Mouse (Mus musculus): ENCODE data around the gene Mpp3.
"Not testable (repeated sequence)": the region's sequence is repeated elsewhere in the genome, so short reads cannot be mapped to it uniquely, and the experiment has no call there.

The Mpp3 gene

DNA sequence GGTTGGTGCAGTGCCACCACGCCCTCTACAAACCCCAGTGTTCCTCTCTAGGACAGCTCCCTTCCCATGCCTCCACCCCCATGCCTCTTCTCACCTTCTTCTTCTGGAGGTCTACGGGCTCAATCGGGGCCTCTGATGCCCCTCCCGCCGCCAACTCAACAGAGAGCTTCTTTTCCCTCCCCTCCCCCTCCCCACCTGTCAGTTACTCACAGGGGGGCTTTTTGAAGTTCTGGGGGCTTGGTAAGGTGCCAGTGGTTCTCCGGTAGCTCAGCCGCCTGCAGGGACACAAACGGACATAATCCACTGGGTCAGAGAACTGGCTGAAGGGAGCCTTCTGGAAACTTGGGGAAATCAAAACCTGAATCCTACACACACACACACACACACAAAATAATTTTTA is 16.8 kb downstream of the Mpp3 start:
- in situ Hi-C loops (cut with MseI, MboI) = no loop called here

DNA sequence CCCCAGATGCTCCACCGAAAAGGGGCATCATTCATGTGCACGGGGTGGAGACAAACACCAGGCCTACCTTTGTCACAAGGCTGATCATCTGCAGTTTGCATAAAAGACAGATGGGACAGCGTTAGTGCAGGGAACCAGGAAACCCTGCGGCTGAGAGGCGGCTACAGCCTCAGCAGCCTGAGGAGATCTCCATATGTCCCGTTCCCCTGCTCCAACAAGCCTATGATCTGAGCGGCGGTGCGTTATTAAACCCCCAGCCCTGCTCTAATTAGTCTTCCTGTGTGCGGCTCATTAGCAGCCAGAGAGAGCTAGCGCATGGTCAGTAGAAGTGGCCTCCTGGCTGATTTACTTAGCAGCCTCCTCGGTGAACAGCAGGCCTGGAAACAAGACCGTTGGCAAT is 18.1 kb downstream of the Mpp3 start:
- in situ Hi-C loops (cut with MseI, MboI) = no loop called here

DNA sequence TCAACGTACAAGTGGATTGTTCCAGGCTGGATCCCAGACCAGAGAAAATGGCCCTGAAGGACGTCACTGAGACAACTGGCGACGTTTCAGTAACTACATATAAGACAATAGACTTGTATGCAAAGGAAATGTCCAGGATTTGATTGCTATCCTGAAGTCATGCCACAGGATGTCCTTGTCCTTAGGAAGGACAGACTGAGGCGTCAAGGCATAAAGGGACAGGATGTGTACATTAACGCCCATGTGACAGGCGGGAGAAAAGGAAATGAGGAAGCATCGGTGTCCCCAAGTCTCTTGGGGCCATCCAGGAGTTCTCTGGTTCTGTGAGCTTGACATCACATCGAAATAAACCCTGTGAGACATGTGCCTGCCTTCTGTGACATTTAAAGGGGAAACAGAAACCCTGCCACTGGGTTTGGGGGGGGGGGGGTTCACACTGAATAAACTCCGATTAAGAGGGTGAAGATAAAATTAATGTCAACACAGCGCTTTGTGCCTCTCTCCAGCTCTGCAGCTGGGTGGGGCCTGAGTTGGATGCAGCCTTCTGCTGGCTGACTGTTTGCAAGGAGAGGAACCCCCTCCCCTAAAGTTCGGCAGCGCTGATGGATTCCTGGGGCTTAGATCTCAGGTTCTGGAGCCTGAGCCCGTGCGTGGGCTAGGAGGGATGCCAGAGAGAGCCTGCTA is 19.2 kb downstream of the Mpp3 start:
- in situ Hi-C loops (cut with MseI, MboI) = no loop called here

DNA sequence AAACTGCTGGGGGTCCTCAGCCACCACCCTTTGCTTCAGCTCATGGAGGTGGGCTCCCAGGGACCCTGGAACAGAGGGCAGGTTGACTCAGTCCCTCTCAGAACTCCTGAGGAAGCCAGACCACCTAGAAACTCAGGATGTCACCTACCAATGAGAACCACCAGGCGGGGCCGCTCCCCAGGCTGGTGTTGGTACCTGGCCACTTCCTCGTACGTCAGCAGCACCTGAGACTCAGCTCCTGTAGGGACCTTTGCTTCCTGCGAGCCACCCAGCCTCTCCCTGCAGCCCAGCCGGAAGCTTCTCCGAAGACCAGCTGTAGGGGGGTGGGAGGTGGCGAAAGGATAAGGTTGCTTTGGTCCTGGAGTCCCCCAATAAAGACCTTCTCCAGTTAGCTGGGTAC is 19.9 kb downstream of the Mpp3 start:
- in situ Hi-C loops (cut with MseI, MboI) = no loop called here

DNA sequence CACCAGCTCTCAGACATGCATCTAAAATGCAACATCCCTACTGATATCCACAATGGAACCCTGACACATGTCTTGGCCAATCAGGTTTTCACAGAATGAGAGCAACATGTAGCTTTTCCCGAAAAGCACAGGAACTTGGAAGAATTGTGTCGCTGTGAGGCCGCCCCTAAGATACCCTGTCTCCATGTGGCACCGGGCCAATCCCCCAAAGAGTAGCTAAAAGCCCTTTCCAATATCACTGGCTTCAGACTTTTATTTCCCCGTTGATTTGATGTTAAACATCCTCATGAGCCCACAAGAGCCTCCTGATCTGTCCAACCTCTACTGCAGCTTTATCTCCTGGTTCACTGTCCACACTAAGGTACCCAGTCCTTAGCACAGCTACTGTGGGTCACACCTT is 21.6 kb downstream of the Mpp3 start:
- in situ Hi-C loops (cut with MseI, MboI) = no loop called here

DNA sequence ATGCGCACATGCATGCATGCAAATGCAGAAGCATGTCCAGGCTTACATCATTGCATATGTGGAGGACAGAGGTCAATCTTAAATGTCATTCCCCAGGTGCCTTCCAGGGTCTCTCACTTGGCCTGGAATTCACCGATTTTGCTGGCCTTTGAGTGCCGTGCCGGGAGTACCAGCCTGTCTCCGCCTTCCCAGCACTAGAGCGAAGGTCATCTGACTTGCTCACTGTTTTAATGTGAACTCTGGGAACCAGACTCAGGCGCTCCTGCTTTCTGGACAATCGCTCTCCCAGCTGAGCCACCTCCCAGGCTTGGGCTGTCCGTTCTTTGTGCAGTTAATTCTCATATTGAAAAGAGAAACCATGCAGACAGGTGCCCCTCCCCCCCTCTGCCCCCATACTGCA is 22.0 kb downstream of the Mpp3 start:
- in situ Hi-C loops (cut with MseI, MboI) = no loop called here

DNA sequence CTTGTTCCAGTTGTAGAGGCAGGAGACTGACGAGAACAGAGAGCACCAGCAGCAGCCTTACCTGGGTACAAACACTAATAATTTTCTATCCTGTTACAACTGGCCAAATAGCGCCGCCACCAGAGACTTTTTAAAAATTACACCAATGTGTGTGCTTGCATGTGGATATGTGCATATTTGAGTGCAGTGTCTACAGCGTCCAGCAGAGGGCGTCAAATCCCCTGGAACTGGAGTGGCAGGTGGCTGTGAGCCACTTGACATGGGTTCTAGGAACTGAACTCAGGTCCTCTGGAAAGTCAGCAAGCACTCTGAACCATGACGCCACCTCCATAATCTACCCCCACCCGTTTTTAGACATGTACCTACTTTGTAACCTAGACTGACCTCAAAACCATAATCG is 24.0 kb downstream of the Mpp3 start:
- in situ Hi-C loops (cut with MseI, MboI) = no loop called here

DNA sequence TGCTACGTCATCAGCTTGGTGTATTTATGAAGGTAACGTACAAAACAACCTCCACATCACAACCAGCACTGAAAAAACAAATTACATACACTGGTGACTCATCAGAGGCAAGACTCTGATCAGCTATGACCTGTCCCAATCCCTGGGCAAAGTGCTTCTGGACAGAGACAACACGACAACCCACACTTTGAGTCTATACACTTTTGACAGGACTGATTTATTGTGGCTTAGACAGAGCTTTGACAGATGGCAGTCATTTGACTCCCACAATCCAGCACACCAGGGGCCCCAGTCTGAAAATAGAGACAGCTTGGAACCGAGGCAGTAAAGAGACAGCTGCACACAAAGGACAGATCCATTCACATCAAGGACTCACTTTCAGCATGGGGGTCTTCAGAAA is 28.8 kb downstream of the Mpp3 start:
- in situ Hi-C loops (cut with MseI, MboI) = loop anchor here (5.0 kb wide), 2 partner anchors 33 to 38 kb away; no protein-coding TSS in a partner anchor

DNA sequence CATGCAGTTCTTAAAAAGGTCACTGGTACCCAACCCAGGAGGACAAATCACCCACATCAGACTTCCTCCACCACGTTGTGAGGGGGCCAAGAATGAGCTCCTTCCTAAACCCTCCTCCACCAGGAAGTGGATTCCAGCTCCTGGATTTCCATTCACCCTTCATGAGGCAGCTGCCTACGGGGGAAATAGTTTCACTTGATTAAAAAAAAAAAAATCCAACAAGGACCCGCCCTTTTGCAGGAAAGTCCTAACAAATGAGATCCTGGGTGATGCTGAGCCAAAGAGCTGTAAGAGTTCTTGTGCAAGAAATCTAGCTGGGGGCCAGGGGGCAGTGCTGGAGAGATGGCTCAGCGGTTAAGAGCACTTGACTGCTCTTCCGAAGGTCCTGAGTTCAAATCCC is 30.0 kb downstream of the Mpp3 start:
- in situ Hi-C loops (cut with MseI, MboI) = loop anchor here (5.0 kb wide), 2 partner anchors 34 to 39 kb away; no protein-coding TSS in a partner anchor

DNA sequence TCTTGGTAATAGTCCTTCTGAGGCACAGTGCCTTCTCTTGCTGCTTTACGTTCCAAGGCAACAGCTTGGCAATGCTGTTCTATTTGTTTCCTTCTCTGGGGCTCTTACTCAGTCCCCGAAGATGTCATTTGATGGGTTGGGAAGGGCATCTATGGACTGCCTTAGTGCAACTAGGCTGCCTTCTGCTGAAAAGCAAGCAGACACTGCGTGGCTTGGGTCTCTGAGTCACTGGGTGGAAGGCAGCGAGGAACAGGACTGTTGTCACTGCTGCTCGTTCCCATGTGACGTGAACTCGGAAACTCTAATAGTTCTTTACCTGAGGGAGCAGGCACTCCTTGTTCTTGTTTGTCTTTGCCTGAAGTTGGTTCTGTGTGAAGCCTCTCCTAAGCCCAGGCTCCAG is 32.3 kb downstream of the Mpp3 start:
- in situ Hi-C loops (cut with MseI, MboI) = loop anchor here (5.0 kb wide), 2 partner anchors 36 to 41 kb away; no protein-coding TSS in a partner anchor

DNA sequence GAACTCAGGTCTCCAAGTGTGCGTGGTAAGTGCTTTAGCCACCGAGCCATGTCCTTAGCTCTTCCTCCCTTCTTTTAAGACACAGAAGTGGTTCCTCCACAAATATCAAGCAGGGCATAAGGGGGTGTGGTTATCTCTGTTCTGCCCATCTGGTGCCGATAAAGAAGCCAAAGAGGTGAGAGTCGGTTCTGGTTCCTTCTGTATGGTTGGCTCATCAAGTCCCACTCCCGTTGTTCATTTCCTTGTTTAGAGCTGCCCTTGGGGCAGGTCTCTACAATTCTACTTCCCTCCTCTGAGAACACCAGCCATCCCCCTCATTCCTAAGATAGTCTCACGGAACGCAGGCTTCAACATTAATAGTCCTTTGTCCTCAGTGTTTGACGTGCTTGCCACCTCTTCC is 34.2 kb downstream of the Mpp3 start:
- in situ Hi-C loops (cut with MseI, MboI) = no loop called here

DNA sequence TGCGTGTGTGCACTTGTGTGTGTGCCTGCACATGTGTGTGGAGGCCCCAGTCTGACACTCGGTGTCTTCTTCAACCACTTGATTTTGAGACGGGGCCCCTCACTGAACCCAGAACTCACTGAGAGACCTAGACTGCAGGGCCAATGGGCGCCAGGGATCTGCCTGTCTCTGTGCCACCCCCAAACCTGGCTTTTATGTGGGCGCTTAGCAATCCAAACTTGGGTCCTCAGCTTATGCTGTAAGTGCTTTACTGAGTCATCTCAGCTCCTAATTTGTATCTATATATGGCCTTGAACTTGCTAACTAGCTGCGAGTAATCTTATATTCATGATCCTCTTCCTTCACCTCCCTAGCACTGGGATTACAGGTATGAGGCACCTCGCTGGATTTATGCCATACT is 35.9 kb downstream of the Mpp3 start:
- in situ Hi-C loops (cut with MseI, MboI) = no loop called here

DNA sequence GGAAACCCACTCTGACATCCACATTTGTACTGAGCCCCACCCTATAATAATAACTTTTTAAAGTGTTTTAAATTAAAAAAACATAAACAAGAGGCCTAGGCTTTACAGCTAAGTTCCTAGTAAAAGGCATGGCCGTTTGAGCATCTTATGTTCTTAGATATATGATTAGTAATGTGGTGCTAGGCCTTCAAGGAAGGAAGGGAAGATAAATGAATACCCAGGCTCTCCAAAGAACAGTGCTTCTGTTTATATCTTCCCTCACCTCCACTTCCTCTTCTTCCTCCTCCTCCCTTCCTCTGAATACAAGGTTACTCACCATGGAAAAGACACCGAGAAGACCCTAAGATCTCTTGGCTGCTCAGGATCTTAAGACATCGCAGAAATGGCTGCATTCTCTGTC is 36.4 kb downstream of the Mpp3 start:
- in situ Hi-C loops (cut with MseI, MboI) = no loop called here

DNA sequence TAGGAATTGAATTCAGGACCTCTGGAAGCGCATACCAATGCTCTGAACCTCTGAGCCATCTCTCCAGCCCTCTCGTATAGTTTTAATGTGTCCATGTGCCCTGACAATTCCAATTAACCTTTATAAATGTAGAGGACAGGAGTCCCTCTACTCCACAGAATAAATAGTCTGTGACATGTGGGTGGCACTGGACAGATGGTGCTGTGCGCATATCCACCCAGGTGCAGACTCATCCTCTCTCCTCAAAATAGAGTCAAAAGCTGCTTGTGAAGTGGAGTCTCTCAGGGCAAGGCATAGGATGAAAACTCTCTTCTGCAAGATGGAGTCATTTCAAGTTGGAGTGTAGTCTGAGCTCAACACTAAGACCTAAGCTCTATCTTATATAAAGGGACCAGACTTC is 38.0 kb downstream of the Mpp3 start:
- in situ Hi-C loops (cut with MseI, MboI) = no loop called here

DNA sequence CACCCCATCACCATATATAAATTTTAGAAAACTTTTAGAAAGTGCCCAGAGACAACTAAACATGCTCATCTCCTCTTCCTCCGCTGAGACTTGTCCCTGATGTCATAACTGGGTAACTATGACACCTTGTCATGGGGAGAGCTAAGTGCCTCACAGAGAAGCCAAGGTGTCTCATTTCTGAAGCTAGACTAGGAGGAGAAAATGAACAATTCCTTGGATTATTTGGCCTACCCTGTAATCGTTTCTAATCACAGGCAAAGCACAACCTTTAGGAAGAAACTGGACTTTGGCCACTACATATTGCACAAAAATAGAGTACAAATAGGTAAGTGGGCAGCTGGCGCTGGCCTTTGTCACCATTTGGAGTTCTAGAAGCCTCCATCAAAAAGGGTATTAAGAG is 41.3 kb downstream of the Mpp3 start, which contains the start of gene Dusp3:
Gene Dusp3, minus strand, starts transcription at position 101 of the 400 bp plus-strand sequence.
- in situ Hi-C loops (cut with MseI, MboI) = no loop called here

DNA sequence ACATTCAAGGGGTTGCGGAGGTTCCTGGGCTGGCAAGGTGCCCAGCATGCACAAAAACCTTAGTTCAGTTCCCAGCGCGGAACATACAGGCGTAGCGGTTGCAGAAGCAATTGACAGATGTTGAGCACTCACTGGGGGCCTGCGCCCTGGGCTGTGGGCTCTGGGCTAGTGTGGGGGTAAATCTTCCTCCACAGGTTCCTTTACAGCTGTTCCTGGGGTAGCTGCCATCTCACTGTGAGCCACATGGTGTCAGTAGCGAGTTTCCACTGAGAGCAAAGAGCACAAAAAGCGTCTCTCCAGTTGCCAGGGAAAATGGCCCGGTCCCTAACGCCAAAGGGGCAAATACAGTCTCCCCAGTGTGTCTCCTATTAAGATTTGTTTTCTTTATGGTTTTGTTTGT is 42.3 kb downstream of the Mpp3 start:
- in situ Hi-C loops (cut with MseI, MboI) = no loop called here

DNA sequence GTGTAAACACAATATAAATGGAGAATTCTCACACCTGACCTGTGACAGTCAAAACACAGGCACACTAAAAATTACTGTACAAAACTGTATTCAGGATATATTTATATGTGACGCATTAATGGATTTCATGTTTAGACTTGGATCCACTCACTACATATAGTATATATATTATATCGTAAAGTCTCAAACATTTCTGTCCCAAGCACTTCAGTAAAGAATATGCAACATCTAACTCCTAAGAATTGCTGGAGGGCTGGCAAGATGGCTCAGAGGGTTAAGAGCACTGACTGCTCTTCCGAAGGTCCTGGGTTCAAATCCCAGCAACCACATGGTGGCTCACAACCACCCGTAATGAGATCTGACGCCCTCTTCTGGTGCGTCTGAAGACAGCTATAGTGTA is 42.8 kb downstream of the Mpp3 start:
- in situ Hi-C loops (cut with MseI, MboI) = not testable (repeated sequence)

DNA sequence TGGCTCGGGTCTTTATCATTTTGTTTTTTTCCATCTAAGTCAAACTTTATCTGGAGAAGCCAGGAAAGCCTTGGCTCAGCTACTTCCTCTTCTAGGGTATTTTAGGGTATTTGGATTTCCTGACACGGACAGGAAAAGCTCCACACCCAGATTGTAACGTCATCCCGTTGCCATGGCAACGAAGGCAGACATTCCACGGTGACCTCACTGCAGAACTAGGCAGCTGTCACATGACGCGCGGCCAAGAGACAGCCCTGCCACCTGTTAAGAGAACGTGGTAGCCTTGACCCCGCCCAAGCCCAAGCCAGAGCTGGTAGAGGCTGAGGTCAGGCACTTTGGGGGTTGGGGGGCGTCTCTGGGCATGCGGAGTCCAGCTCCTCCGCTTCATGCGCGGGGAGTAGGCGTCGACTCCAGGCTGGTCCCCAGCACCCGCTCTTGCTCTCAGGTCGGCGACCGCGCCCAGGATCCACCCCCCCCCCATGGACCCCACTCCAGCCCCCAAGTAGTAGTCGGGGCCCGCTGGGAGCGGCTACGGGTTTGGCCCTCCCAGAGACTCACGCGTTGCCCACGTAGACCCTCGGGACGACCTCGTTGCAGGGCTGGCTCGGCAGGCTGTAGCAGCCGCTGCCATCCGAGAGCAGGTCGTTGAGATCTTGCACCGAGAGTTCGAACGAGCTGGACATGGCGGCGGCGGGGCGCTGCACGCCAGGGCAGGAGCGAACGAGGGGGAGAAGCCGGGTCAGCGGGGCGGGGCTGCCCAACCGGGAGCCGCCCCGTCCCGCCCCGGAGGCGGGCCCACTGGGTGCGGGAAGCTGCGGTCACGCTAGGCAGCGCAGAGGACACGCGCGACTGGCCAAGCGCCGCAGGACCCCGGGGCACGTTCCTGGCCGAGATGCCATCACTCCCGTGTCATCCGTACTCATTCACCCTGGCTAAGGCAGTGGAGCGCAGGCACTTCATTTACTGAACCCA is 43.9 kb downstream of the Mpp3 start, which contains the start of gene Cfap97d1:
Gene Cfap97d1, plus strand, starts transcription at position 226 of the 972 bp plus-strand sequence.
- in situ Hi-C loops (cut with MseI, MboI) = no loop called here

DNA sequence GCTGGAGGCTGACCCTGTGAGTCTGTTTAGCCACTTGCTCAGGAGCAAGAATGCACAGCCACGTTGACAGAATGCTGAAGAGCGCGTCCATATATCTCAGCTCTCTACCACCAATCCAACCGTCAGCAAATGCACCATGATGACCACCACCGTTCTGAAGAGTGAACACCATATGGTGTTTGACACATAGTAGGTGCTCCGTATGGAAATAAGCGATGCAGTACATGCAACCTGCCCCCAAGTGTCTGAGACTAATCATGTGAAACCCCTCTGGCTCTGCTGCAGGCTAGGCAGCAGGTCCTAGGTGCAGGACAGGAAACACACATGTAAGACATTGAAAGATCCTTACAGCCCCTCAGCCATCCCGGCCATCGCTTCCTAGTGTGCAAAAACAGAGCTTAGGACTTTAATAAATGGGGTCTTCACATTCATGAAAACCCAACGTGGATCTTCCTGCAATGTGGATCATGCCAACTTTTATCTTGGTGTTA is 44.8 kb downstream of the Mpp3 start:
- in situ Hi-C loops (cut with MseI, MboI) = no loop called here

DNA sequence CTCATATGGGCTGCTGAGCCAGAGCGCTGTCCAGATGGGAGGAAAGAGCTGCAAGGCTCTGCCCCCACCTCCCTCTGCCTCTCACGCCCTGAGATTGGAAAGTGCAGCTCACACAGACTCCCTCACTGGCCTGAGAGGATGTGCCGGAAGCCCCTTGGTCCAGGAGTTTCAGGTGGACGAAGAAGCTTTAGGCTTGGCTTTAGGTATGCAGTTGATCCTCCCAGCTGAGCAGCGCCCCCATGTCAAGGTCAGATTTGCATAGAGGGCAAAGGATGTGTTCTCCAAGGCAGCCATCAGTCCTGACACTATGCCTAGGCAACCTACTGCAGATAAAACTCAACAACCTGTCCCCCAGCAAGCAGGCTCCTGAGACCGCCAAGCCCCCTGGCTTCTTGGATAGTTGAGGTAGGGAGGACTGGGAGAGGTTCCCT is 45.3 kb downstream of the Mpp3 start:
- in situ Hi-C loops (cut with MseI, MboI) = no loop called here

DNA sequence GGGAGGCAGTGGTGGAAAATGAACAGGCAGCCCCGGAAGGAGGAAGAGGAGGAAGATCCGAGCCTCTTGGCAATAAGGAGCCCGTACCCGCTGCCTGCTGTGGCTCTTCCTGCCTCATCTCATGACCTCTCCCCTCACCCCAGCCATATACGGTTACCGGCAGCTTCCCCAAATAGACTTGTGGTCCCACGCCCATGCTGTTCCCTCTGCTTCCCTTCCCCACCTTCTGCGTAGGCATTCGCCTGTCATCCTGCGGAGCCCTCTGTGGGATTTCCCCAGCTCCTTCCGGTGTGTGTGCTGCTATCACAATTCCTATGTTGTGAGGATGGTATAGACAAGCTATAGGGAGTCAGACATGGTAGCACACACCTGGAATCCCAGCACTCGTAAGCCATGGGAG is 46.4 kb downstream of the Mpp3 start:
- in situ Hi-C loops (cut with MseI, MboI) = no loop called here

DNA sequence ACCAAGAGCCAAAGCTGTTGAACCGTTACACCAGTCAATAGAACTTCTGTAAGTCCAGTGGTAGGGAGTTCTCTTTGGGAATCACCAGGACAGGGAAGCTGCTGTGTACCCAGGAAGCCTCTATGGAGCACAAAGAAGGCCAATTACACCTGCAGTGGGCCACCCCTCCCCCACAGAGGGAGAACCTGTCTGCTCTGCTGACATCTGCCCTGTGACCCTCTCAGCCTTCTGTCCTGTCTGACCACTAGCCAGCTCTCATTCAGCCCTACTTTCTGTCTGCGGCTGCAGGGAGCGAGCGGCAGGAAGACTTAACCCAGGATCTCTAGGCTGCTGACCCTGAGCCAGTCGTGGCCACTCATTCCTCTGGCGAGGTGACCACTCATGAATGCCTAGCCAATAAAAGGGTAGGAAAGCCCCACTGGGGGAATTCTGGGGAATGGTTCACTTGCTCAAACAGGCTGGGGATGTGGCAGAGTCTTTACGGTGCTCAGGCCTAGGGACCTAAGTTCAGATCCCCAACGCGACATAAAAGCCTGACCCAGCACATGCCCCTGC is 47.6 kb downstream of the Mpp3 start:
- in situ Hi-C loops (cut with MseI, MboI) = no loop called here

Data from mouse trophoblast stem cell (cell line).